Mouse (Mus musculus): Measurements from ENCODE around the gene Gm17662. TPM values are rescaled to one million over a fixed set of nuclear protein-coding genes. Genes with fewer than 3 reads are reported as not detected.

The Gm17662 gene
- polyA plus RNA-seq, 1 experiment = not detected

DNA sequence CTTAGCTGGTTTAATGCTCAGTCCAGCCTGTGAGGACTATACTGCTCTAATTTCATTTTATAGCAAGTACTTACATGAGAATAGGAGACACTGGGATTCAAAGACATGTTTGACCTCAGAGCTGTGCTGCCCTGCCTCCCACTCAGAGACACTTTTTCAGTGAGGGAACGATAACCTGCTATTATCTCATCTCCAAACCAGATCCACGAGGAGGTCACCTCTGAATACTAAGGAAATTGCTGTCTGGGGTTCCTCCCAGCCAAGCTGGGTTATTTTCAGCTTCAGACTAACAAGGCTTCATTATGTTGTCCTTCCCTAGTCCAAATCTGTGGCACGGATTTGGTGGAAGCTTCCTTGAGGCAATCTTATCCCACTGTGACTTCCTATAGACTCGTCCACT, 37.2 kb upstream of the Gm17662 start:
- no peak for TF ChIP-seq POLR2A (IDR thresholded peaks at IDR 0.05; ENCODE audit: insufficient read depth, low read length)
- no peak for TF ChIP-seq CTCF (IDR thresholded peaks at IDR 0.05; ENCODE audit: low read depth, low read length)
- no peak for TF ChIP-seq EP300 (IDR thresholded peaks at IDR 0.05; ENCODE audit: insufficient read depth, low read depth, low read length)
- no peaks in the 10 kb centered on the region for H3K36me3 ChIP-seq (ENCODE audit: control insufficient read depth, insufficient read depth, low read length, poor library complexity, severe bottlenecking)
- H3K27me3 ChIP-seq (ENCODE audit: control insufficient read depth, insufficient read depth, low read length, poor library complexity, severe bottlenecking) = no peaks in the 10 kb centered on the region; the same call in 1 of the 2 replicates
- H3K4me3 ChIP-seq (ENCODE audit: low read depth, low read length) = no peak overlapping the region
- no peaks in the 10 kb centered on the region; the same call in 1 of the 2 replicates for H3K9me3 ChIP-seq (replicated peaks; ENCODE audit: control insufficient read depth, insufficient read depth, low read length, poor library complexity, severe bottlenecking)
- H3K27ac ChIP-seq (ENCODE audit: insufficient read depth, low read length) = no peak overlapping the region
- no peaks in the 10 kb centered on the region for H3K4me1 ChIP-seq (ENCODE audit: control insufficient read depth, insufficient read depth, low read length)
- no peak overlapping the region for H3K9ac ChIP-seq (ENCODE audit: low read depth, poor library complexity, severe bottlenecking)

DNA sequence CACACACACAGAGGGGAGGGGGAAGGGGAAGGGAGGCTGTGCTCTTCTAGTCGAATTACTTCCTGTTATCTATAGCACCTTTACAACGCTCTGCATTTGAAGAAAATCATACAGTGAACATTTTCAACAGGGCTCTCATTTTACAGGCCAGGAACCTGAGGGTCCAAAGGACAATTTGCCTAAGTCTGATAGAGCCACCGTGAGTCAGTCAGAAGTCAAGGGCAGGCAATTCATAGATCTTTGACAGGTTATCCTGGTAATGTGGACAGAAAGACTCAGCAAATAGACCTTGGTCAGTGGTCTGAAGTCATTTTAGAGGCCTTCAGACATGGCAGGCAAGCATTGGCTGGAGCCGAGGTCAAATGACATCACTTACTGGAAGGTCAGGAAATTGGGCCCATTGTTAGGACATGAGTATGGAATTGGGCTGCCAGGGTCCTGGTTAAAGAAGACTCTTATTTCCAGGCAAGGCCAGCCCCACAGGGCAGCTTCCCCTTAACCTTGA, 33.5 kb upstream of the Gm17662 start:
- Histone ChIP-seq H3K9me3 (replicated peaks; ENCODE audit: control insufficient read depth, insufficient read depth, low read length, poor library complexity, severe bottlenecking) (no peaks in the 10 kb centered on the region), H3K27me3 (ENCODE audit: control insufficient read depth, insufficient read depth, low read length, poor library complexity, severe bottlenecking) (no peaks in the 10 kb centered on the region; the same call in 1 of the 2 replicates), H3K36me3 (ENCODE audit: control insufficient read depth, insufficient read depth, low read length, poor library complexity, severe bottlenecking) (no peaks in the 10 kb centered on the region), H3K4me1 (ENCODE audit: control insufficient read depth, insufficient read depth, low read length) (no peaks in the 10 kb centered on the region), H3K9ac (ENCODE audit: low read depth, poor library complexity, severe bottlenecking) (no peak overlapping the region), H3K27ac (ENCODE audit: insufficient read depth, low read length) (no peak overlapping the region), H3K4me3 (ENCODE audit: low read depth, low read length) (no peak overlapping the region)
- TF ChIP-seq EP300 (IDR thresholded peaks at IDR 0.05; ENCODE audit: insufficient read depth, low read depth, low read length) = no peak

DNA sequence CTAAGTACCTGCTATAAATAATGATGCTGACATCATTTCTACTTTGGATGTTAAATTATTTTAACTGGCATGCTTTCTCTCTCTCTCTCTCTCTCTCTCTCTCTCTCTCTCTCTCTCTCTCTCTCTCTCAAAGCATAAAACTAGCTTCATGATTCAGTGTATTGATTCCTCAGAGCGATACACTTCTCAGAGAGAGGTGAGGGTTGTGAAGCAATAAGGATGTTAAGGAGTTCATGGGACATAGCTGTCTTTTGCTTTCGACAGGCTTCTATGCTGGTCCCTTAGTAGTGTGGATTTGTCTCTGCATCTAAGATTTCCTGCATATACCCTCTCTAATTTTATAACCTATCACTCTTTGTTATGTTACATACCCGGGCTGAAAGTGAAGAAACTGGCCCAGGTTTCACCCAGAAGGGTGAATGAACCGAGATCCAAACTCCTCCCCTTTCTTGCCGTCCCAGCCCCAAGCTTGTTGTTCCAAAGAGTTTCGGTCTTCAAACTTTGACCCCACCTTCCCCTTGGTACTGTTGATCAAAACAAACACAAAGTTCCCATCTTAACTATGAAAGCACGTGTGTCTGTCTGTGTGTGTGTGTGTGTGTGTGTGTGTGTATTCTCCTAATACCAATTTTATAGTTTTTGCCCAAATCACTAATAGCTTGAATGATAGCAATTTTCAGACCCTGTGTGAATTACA, 32.6 kb upstream of the Gm17662 start:
- no peak overlapping the region for H3K27ac ChIP-seq (ENCODE audit: insufficient read depth, low read length)
- TF ChIP-seq EP300 (IDR thresholded peaks at IDR 0.05; ENCODE audit: insufficient read depth, low read depth, low read length) (no peak), POLR2A (IDR thresholded peaks at IDR 0.05; ENCODE audit: insufficient read depth, low read length) (no peak), CTCF (IDR thresholded peaks at IDR 0.05; ENCODE audit: low read depth, low read length) (no peak)
- no peaks in the 10 kb centered on the region for H3K36me3 ChIP-seq (ENCODE audit: control insufficient read depth, insufficient read depth, low read length, poor library complexity, severe bottlenecking)
- no peaks in the 10 kb centered on the region; the same call in 1 of the 2 replicates for H3K27me3 ChIP-seq (ENCODE audit: control insufficient read depth, insufficient read depth, low read length, poor library complexity, severe bottlenecking)
- H3K4me1 ChIP-seq (ENCODE audit: control insufficient read depth, insufficient read depth, low read length) = no peaks in the 10 kb centered on the region
- no peak overlapping the region for H3K9ac ChIP-seq (ENCODE audit: low read depth, poor library complexity, severe bottlenecking)
- H3K4me3 ChIP-seq (ENCODE audit: low read depth, low read length) = no peak overlapping the region
- no peaks in the 10 kb centered on the region for H3K9me3 ChIP-seq (replicated peaks; ENCODE audit: control insufficient read depth, insufficient read depth, low read length, poor library complexity, severe bottlenecking)

- H3K9me3 ChIP-seq (replicated peaks; ENCODE audit: control insufficient read depth, insufficient read depth, low read length, poor library complexity, severe bottlenecking) = peaks cover 3% of the 10 kb centered on the region; the same call in 1 of the 2 replicates
- H3K27me3 ChIP-seq (ENCODE audit: control insufficient read depth, insufficient read depth, low read length, poor library complexity, severe bottlenecking) = no peaks in the 10 kb centered on the region
- TF ChIP-seq EP300 (IDR thresholded peaks at IDR 0.05; ENCODE audit: insufficient read depth, low read depth, low read length) (no peak), CTCF (IDR thresholded peaks at IDR 0.05; ENCODE audit: low read depth, low read length) (no peak), POLR2A (IDR thresholded peaks at IDR 0.05; ENCODE audit: insufficient read depth, low read length) (no peak)
- H3K27ac ChIP-seq (ENCODE audit: insufficient read depth, low read length) = no peak overlapping the region
- H3K9ac ChIP-seq (ENCODE audit: low read depth, poor library complexity, severe bottlenecking) = no peak overlapping the region
- H3K36me3 ChIP-seq (ENCODE audit: control insufficient read depth, insufficient read depth, low read length, poor library complexity, severe bottlenecking) = no peaks in the 10 kb centered on the region
- H3K4me1 ChIP-seq (ENCODE audit: control insufficient read depth, insufficient read depth, low read length) = no peaks in the 10 kb centered on the region
- H3K4me3 ChIP-seq (ENCODE audit: low read depth, low read length) = no peak overlapping the region
These were observed 28.2 kb upstream of the Gm17662 start for GRCm38 (mm10) chr4:104828939-104829338.

GRCm38 (mm10) chr4:104835096-104835495, 22.0 kb upstream of the Gm17662 start:
- no peak overlapping the region for H3K9ac ChIP-seq (ENCODE audit: low read depth, poor library complexity, severe bottlenecking)
- TF ChIP-seq POLR2A (IDR thresholded peaks at IDR 0.05; ENCODE audit: insufficient read depth, low read length) (no peak), CTCF (IDR thresholded peaks at IDR 0.05; ENCODE audit: low read depth, low read length) (no peak), EP300 (IDR thresholded peaks at IDR 0.05; ENCODE audit: insufficient read depth, low read depth, low read length) (no peak)
- no peak overlapping the region for H3K4me3 ChIP-seq (ENCODE audit: low read depth, low read length)
- no peak overlapping the region for H3K27ac ChIP-seq (ENCODE audit: insufficient read depth, low read length)
- no peaks in the 10 kb centered on the region for H3K4me1 ChIP-seq (ENCODE audit: control insufficient read depth, insufficient read depth, low read length)
- H3K27me3 ChIP-seq (ENCODE audit: control insufficient read depth, insufficient read depth, low read length, poor library complexity, severe bottlenecking) = no peaks in the 10 kb centered on the region
- no peaks in the 10 kb centered on the region for H3K36me3 ChIP-seq (ENCODE audit: control insufficient read depth, insufficient read depth, low read length, poor library complexity, severe bottlenecking)
- peaks cover 3% of the 10 kb centered on the region; the same call in 1 of the 2 replicates for H3K9me3 ChIP-seq (replicated peaks; ENCODE audit: control insufficient read depth, insufficient read depth, low read length, poor library complexity, severe bottlenecking)

GRCm38 (mm10) chr4:104838342-104838741, 18.8 kb upstream of the Gm17662 start:
- no peak overlapping the region for H3K4me3 ChIP-seq (ENCODE audit: low read depth, low read length)
- no peaks in the 10 kb centered on the region for H3K36me3 ChIP-seq (ENCODE audit: control insufficient read depth, insufficient read depth, low read length, poor library complexity, severe bottlenecking)
- H3K9me3 ChIP-seq (replicated peaks; ENCODE audit: control insufficient read depth, insufficient read depth, low read length, poor library complexity, severe bottlenecking) = peaks cover 3% of the 10 kb centered on the region; the same call in 1 of the 2 replicates
- H3K27ac ChIP-seq (ENCODE audit: insufficient read depth, low read length) = no peak overlapping the region
- no peak overlapping the region for H3K9ac ChIP-seq (ENCODE audit: low read depth, poor library complexity, severe bottlenecking)
- TF ChIP-seq EP300 (IDR thresholded peaks at IDR 0.05; ENCODE audit: insufficient read depth, low read depth, low read length) (no peak), POLR2A (IDR thresholded peaks at IDR 0.05; ENCODE audit: insufficient read depth, low read length) (no peak), CTCF (IDR thresholded peaks at IDR 0.05; ENCODE audit: low read depth, low read length) (no peak)
- no peaks in the 10 kb centered on the region for H3K27me3 ChIP-seq (ENCODE audit: control insufficient read depth, insufficient read depth, low read length, poor library complexity, severe bottlenecking)
- H3K4me1 ChIP-seq (ENCODE audit: control insufficient read depth, insufficient read depth, low read length) = no peaks in the 10 kb centered on the region
